Mouse (Mus musculus): Measurements from ENCODE around the gene Usp1. TPM values are rescaled to one million over a fixed set of nuclear protein-coding genes. Genes with fewer than 3 reads are reported as not detected.
"Not testable (repeated sequence)": the region's sequence is repeated elsewhere in the genome, so short reads cannot be mapped to it uniquely, and the experiment has no call there.

Usp1 gene
- total RNA-seq, 1 experiment: 47.3 TPM

DNA sequence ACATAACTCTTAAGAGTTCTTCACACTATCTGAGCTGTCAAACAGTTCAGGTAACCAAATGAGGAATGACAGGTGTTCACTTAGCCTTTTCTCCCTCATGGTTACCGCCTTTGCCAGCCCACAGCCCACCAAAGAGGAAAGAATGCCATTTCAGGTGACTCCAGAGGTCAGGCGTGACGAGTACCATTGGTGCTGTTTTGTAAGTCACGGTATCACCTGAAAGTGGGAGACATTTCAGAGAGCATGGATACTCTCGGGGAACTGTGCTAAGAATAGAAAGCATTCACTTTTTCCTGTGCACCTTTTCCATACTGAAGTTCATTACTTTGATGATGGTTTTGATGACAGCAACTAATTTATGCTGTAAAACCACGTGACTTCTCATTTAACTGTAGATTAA, 12.4 kb downstream of the Usp1 start:
- H3K9ac ChIP-seq (ENCODE audit: insufficient read depth, low read depth, low read length, poor library complexity, severe bottlenecking): no peak overlapping the region
- TF ChIP-seq MAFK (IDR thresholded peaks at IDR 0.05; ENCODE audit: insufficient read depth, low read depth, low read length) (no peak), CHD2 (IDR thresholded peaks at IDR 0.05; ENCODE audit: low read depth, low read length) (no peak), HCFC1 (IDR thresholded peaks at IDR 0.05; ENCODE audit: borderline replicate concordance, insufficient read depth, low read length) (no peak), ZNF384 (IDR thresholded peaks at IDR 0.05; ENCODE audit: low read depth, low read length) (no peak), ZC3H11A (IDR thresholded peaks at IDR 0.05; ENCODE audit: borderline replicate concordance, low read depth, low read length) (no peak)
- no peak overlapping the region for H3K4me3 ChIP-seq (ENCODE audit: insufficient read depth in 1 of 2, low read depth in 1 of 2, low read length in 2 of 2, poor library complexity in 1 of 2, severe bottlenecking in 1 of 2)
- H3K4me1 ChIP-seq (ENCODE audit: control insufficient read depth in 2 of 2, insufficient read depth in 2 of 2, low read length in 2 of 2, poor library complexity in 1 of 2): 0 out of 4 replicates have a peak, but pooled peaks cover 0 to 2% of the 10 kb centered on the region in 2 experiments
- H3K27ac ChIP-seq (ENCODE audit: insufficient read depth, low read depth, low read length, poor library complexity, severe bottlenecking): no peak overlapping the region
- no peaks in the 10 kb centered on the region for H3K9me3 ChIP-seq (ENCODE audit: control insufficient read depth, insufficient read depth, low read depth, low read length)
- no peak for DNase-seq (ENCODE audit: low read depth, low spot score)
- in situ Hi-C loops (cut with MboI; ENCODE audit: low sequenced_read_pairs in 2 of 2, unreplicated experiment in 2 of 2): no loop called here
- H3K36me3 ChIP-seq (ENCODE audit: control insufficient read depth, insufficient read depth, low read length, poor library complexity, severe bottlenecking): peaks cover 19% of the 10 kb centered on the region

GRCm38 (mm10) chr4:98938210-98938609, 14.6 kb downstream of the Usp1 start:
- H3K4me3 ChIP-seq (ENCODE audit: insufficient read depth in 1 of 2, low read depth in 1 of 2, low read length in 2 of 2, poor library complexity in 1 of 2, severe bottlenecking in 1 of 2); H3K9me3 ChIP-seq (ENCODE audit: control insufficient read depth, insufficient read depth, low read depth, low read length); H3K9ac ChIP-seq (ENCODE audit: insufficient read depth, low read depth, low read length, poor library complexity, severe bottlenecking); H3K4me1 ChIP-seq (ENCODE audit: control insufficient read depth in 2 of 2, insufficient read depth in 2 of 2, low read length in 2 of 2, poor library complexity in 1 of 2); in situ Hi-C loops (cut with MboI; ENCODE audit: low sequenced_read_pairs in 2 of 2, unreplicated experiment in 2 of 2); H3K27ac ChIP-seq (ENCODE audit: insufficient read depth, low read depth, low read length, poor library complexity, severe bottlenecking); DNase-seq (ENCODE audit: low read depth, low spot score): not testable (repeated sequence)
- H3K36me3 ChIP-seq (ENCODE audit: control insufficient read depth, insufficient read depth, low read length, poor library complexity, severe bottlenecking): peaks cover 11% of the 10 kb centered on the region

DNA sequence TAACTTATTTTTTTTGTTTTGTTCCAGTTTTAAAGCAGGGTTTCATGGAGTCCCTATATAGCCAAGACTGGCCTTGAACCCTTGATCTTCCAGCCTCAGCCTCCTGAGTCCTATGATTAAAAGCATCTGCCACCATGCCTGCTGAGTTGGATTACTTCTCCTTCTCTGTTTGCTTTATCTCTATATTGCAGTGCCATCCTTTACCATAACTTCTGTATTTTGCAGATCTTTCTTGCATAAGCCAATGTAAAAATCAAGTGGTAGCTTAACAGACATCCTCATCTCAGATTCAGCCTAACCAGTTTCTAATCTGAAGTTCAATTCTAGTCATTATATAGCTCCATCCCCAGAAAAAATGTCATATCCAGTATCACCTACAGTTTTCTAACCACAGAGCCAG, 27.0 kb downstream of the Usp1 start:
- no peak for TF ChIP-seq CHD2 (IDR thresholded peaks at IDR 0.05; ENCODE audit: low read depth, low read length)
- TF ChIP-seq HCFC1 (IDR thresholded peaks at IDR 0.05; ENCODE audit: borderline replicate concordance, insufficient read depth, low read length): no peak
- no peak for TF ChIP-seq MAFK (IDR thresholded peaks at IDR 0.05; ENCODE audit: insufficient read depth, low read depth, low read length)
- no peak for TF ChIP-seq ZNF384 (IDR thresholded peaks at IDR 0.05; ENCODE audit: low read depth, low read length)
- no peak for TF ChIP-seq ZC3H11A (IDR thresholded peaks at IDR 0.05; ENCODE audit: borderline replicate concordance, low read depth, low read length)
- in situ Hi-C loops (cut with MboI; ENCODE audit: low sequenced_read_pairs in 2 of 2, unreplicated experiment in 2 of 2): no loop called here
- no peak overlapping the region for H3K4me3 ChIP-seq (ENCODE audit: insufficient read depth in 1 of 2, low read depth in 1 of 2, low read length in 2 of 2, poor library complexity in 1 of 2, severe bottlenecking in 1 of 2)

GRCm38 (mm10) chr4:98955986-98956385, 32.4 kb downstream of the Usp1 start:
- no peaks in the 10 kb centered on the region for H3K4me1 ChIP-seq (ENCODE audit: control insufficient read depth in 2 of 2, insufficient read depth in 2 of 2, low read length in 2 of 2, poor library complexity in 1 of 2)
- H3K36me3 ChIP-seq (ENCODE audit: control insufficient read depth, insufficient read depth, low read length, poor library complexity, severe bottlenecking): peaks cover 2% of the 10 kb centered on the region; the same call in 1 of the 2 replicates
- in situ Hi-C loops (cut with MboI; ENCODE audit: low sequenced_read_pairs in 2 of 2, unreplicated experiment in 2 of 2): no loop called here
- H3K9me3 ChIP-seq (ENCODE audit: control insufficient read depth, insufficient read depth, low read depth, low read length): no peaks in the 10 kb centered on the region
- DNase-seq (ENCODE audit: low read depth, low spot score): no peak
- H3K4me3 ChIP-seq (ENCODE audit: insufficient read depth in 1 of 2, low read depth in 1 of 2, low read length in 2 of 2, poor library complexity in 1 of 2, severe bottlenecking in 1 of 2): no peak overlapping the region
- H3K9ac ChIP-seq (ENCODE audit: insufficient read depth, low read depth, low read length, poor library complexity, severe bottlenecking): no peak overlapping the region
- H3K27ac ChIP-seq (ENCODE audit: insufficient read depth, low read depth, low read length, poor library complexity, severe bottlenecking): no peak overlapping the region
- TF ChIP-seq ZNF384 (IDR thresholded peaks at IDR 0.05; ENCODE audit: low read depth, low read length) (no peak), HCFC1 (IDR thresholded peaks at IDR 0.05; ENCODE audit: borderline replicate concordance, insufficient read depth, low read length) (no peak), CHD2 (IDR thresholded peaks at IDR 0.05; ENCODE audit: low read depth, low read length) (no peak), MAFK (IDR thresholded peaks at IDR 0.05; ENCODE audit: insufficient read depth, low read depth, low read length) (no peak), ZC3H11A (IDR thresholded peaks at IDR 0.05; ENCODE audit: borderline replicate concordance, low read depth, low read length) (no peak)

More for the DNA sequence above, 27.0 kb downstream of the Usp1 start:
- H3K4me1 ChIP-seq (ENCODE audit: control insufficient read depth in 2 of 2, insufficient read depth in 2 of 2, low read length in 2 of 2, poor library complexity in 1 of 2): no peaks in the 10 kb centered on the region; a peak in 1 of 4 replicates
- no peak overlapping the region for H3K9ac ChIP-seq (ENCODE audit: insufficient read depth, low read depth, low read length, poor library complexity, severe bottlenecking)
- no peaks in the 10 kb centered on the region; the same call in none of the 2 replicates for H3K36me3 ChIP-seq (ENCODE audit: control insufficient read depth, insufficient read depth, low read length, poor library complexity, severe bottlenecking)
- H3K9me3 ChIP-seq (ENCODE audit: control insufficient read depth, insufficient read depth, low read depth, low read length): no peaks in the 10 kb centered on the region
- DNase-seq (ENCODE audit: low read depth, low spot score): no peak
- no peak overlapping the region for H3K27ac ChIP-seq (ENCODE audit: insufficient read depth, low read depth, low read length, poor library complexity, severe bottlenecking)

DNA sequence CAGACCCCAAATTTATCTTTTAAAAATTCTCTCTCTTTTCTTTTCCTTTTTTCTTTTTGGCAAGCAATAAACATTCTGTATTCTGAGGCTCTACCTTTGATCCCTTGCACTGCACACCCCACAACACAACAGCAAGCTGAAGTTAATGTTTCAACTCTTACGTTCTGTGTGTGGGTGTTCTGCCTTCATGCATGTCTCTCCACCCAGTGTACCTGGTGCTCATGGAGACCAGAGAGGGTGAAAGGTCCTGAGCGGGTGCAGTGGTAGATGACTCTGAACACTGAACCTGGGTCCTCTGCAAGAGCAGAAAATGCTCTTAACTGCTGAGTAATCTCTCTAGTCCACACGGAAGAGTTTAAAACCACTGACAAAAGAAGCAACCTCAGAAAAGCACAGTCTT, 36.6 kb downstream of the Usp1 start:
- in situ Hi-C loops (cut with MboI; ENCODE audit: low sequenced_read_pairs in 2 of 2, unreplicated experiment in 2 of 2): no loop called here
- no peak overlapping the region for H3K9ac ChIP-seq (ENCODE audit: insufficient read depth, low read depth, low read length, poor library complexity, severe bottlenecking)
- no peaks in the 10 kb centered on the region for H3K9me3 ChIP-seq (ENCODE audit: control insufficient read depth, insufficient read depth, low read depth, low read length)
- DNase-seq (ENCODE audit: low read depth, low spot score): no peak
- no peak for TF ChIP-seq MAFK (IDR thresholded peaks at IDR 0.05; ENCODE audit: insufficient read depth, low read depth, low read length)
- TF ChIP-seq ZC3H11A (IDR thresholded peaks at IDR 0.05; ENCODE audit: borderline replicate concordance, low read depth, low read length): no peak
- TF ChIP-seq HCFC1 (IDR thresholded peaks at IDR 0.05; ENCODE audit: borderline replicate concordance, insufficient read depth, low read length): no peak
- no peak for TF ChIP-seq ZNF384 (IDR thresholded peaks at IDR 0.05; ENCODE audit: low read depth, low read length)
- no peak for TF ChIP-seq CHD2 (IDR thresholded peaks at IDR 0.05; ENCODE audit: low read depth, low read length)
- H3K27ac ChIP-seq (ENCODE audit: insufficient read depth, low read depth, low read length, poor library complexity, severe bottlenecking): no peak overlapping the region
- H3K36me3 ChIP-seq (ENCODE audit: control insufficient read depth, insufficient read depth, low read length, poor library complexity, severe bottlenecking): peaks cover 2% of the 10 kb centered on the region; the same call in 1 of the 2 replicates
- no peaks in the 10 kb centered on the region for H3K4me1 ChIP-seq (ENCODE audit: control insufficient read depth in 2 of 2, insufficient read depth in 2 of 2, low read length in 2 of 2, poor library complexity in 1 of 2)
- H3K4me3 ChIP-seq (ENCODE audit: insufficient read depth in 1 of 2, low read depth in 1 of 2, low read length in 2 of 2, poor library complexity in 1 of 2, severe bottlenecking in 1 of 2): no peak overlapping the region

Data from ES-E14 (cell line).